Mouse (Mus musculus) spleen, adult 2 months (tissue): ENCODE results near the gene Nrp1. TPM values are rescaled to one million over a fixed set of nuclear protein-coding genes. Genes with fewer than 3 reads are reported as not detected.

Experiments
- DNase-seq, 2 experiments: peaks; one replicate each; pipeline versions ENCODE4 v3.0.0 to v3.0.0-alpha.2; 2012 to 2021; ENCODE audit warnings: low spot score in 2 of 2, low read depth in 1 of 2
- H3K27ac ChIP-seq: fragments of 200-500 bp; 2 replicates; pipeline ENCODE4 v1.5.1; 2012; ENCODE audit warnings: low read length, inconsistent platforms; ENCODE audit not compliant: insufficient read depth
- H3K27me3 ChIP-seq: fragments of 200-500 bp; 2 replicates; pipeline ENCODE4 v1.6.1; 2012; ENCODE audit warnings: mild to moderate bottlenecking, moderate library complexity, low read length, inconsistent platforms; ENCODE audit not compliant: control insufficient read depth, insufficient read depth
- H3K36me3 ChIP-seq: fragments of 200-500 bp; 2 replicates; pipeline ENCODE4 v1.6.1; 2012; ENCODE audit warnings: mild to moderate bottlenecking, low read length, inconsistent platforms; ENCODE audit not compliant: control insufficient read depth, insufficient read depth
- H3K4me1 ChIP-seq: fragments of 200-500 bp; 2 replicates; pipeline ENCODE4 v1.6.1; 2011; ENCODE audit warnings: inconsistent platforms; ENCODE audit not compliant: control insufficient read depth, insufficient read depth, insufficient read length
- H3K4me3 ChIP-seq: fragments of 200-500 bp; 2 replicates; pipeline ENCODE4 v1.5.1; 2011; ENCODE audit warnings: mild to moderate bottlenecking, inconsistent platforms; ENCODE audit not compliant: insufficient read depth, insufficient read length; ENCODE audit errors: extremely low read depth
- CTCF ChIP-seq: fragments of 200-500 bp; IDR thresholded peaks from 2 replicates; pipeline ENCODE4 v1.5.1; 2011; ENCODE audit warnings: mild to moderate bottlenecking, inconsistent platforms; ENCODE audit not compliant: insufficient read depth, insufficient read length, insufficient replicate concordance; ENCODE audit errors: extremely low read depth
- POLR2A ChIP-seq: fragments of 200-500 bp; IDR thresholded peaks from 2 replicates; pipeline ENCODE4 v1.6.1; 2011; ENCODE audit warnings: low read depth, low read length, inconsistent platforms
- WGBS: fragments of 180-500 bp; shearing (Covaris S2); methylation state at CpG from one replicate; pipeline ENCODE4 v1.1.7; 2018; 5-methylcytosine and 5-hydroxymethylcytosine counted together
- polyA plus RNA-seq: library from polyadenylated mRNA; depleted of rRNA; stranded (reverse); fragments of >200 nt; gene quantifications from 2 replicates; pipeline ENCODE4 v1.2.3, GENCODE M21; 2012

The Nrp1 gene
- polyA plus RNA-seq, 1 experiment, result 8.1 TPM

GRCm38 (mm10) chr8:128471186-128471585 lies 112.8 kb downstream of the Nrp1 start:
- TF ChIP-seq CTCF, result no peak
- no peak for TF ChIP-seq POLR2A
- H3K27me3 ChIP-seq, result no peaks in the 10 kb centered on the region
- H3K4me1 ChIP-seq, result 0 out of 2 replicates have a peak, but pooled peaks cover 2% of the 10 kb centered on the region
- no peak for DNase-seq
- H3K27ac ChIP-seq, result no peak overlapping the region
- H3K4me3 ChIP-seq, result no peak overlapping the region
- 98% methylated on average over 2 of the region's 2 CpGs for WGBS
- H3K36me3 ChIP-seq, result no peaks in the 10 kb centered on the region

- no peak for TF ChIP-seq CTCF
- no peak for TF ChIP-seq POLR2A
- no peaks in the 10 kb centered on the region for H3K4me1 ChIP-seq
- no peak overlapping the region for H3K27ac ChIP-seq
- H3K36me3 ChIP-seq, result no peaks in the 10 kb centered on the region
- WGBS, result 81% methylated on average over 2 of the region's 2 CpGs
- no peak overlapping the region for H3K4me3 ChIP-seq
- DNase-seq, result no peak
- H3K27me3 ChIP-seq, result no peaks in the 10 kb centered on the region
Observed at GRCm38 (mm10) chr8:128472871-128473270, 114.5 kb downstream of the Nrp1 start.

- H3K27me3 ChIP-seq, result no peaks in the 10 kb centered on the region
- DNase-seq, result no peak
- H3K4me3 ChIP-seq, result no peak overlapping the region
- no peak for TF ChIP-seq CTCF
- TF ChIP-seq POLR2A, result no peak
- H3K4me1 ChIP-seq, result no peaks in the 10 kb centered on the region
- H3K27ac ChIP-seq, result no peak overlapping the region
- H3K36me3 ChIP-seq, result no peaks in the 10 kb centered on the region
- 69% methylated on average over 5 of the region's 5 CpGs for WGBS
Observed at GRCm38 (mm10) chr8:128473456-128474239, 115.2 kb downstream of the Nrp1 start.

- no peaks in the 10 kb centered on the region for H3K36me3 ChIP-seq
- no peak for DNase-seq
- 62% methylated on average over 2 of the region's 2 CpGs for WGBS
- H3K4me3 ChIP-seq, result no peak overlapping the region
- H3K4me1 ChIP-seq, result no peaks in the 10 kb centered on the region
- TF ChIP-seq POLR2A (no peak), CTCF (no peak)
- H3K27ac ChIP-seq, result no peak overlapping the region
- H3K27me3 ChIP-seq, result no peaks in the 10 kb centered on the region
Observed at GRCm38 (mm10) chr8:128474614-128475013, 116.2 kb downstream of the Nrp1 start.

GRCm38 (mm10) chr8:128476206-128476605 lies 117.8 kb downstream of the Nrp1 start:
- no peaks in the 10 kb centered on the region for H3K36me3 ChIP-seq
- H3K27ac ChIP-seq, result no peak overlapping the region
- H3K4me3 ChIP-seq, result no peak overlapping the region
- no peak for DNase-seq
- TF ChIP-seq CTCF, result no peak
- no peak for TF ChIP-seq POLR2A
- peaks cover 6% of the 10 kb centered on the region; the same call in 1 of the 2 replicates for H3K4me1 ChIP-seq
- 37% methylated on average over 1 of the region's 1 CpGs for WGBS
- H3K27me3 ChIP-seq, result no peaks in the 10 kb centered on the region

GRCm38 (mm10) chr8:128478017-128478416 lies 119.6 kb downstream of the Nrp1 start:
- H3K27me3 ChIP-seq, result no peaks in the 10 kb centered on the region
- no peak overlapping the region for H3K27ac ChIP-seq
- no peaks in the 10 kb centered on the region for H3K36me3 ChIP-seq
- no peak for DNase-seq
- no peak overlapping the region for H3K4me3 ChIP-seq
- peaks cover 6% of the 10 kb centered on the region; the same call in 1 of the 2 replicates for H3K4me1 ChIP-seq
- TF ChIP-seq POLR2A (no peak), CTCF (no peak)
- WGBS, result 93% methylated on average over 4 of the region's 4 CpGs
